Mouse (Mus musculus) left cerebral cortex, adult 2 months (tissue): ENCODE measurements at regions not wholly inside any gene's neighbourhood (a gene's known extent, or its start where the extent isn't known, plus 50 kb on each side); places are given as distances from the start of the nearest gene placed in this dataset.

ENCODE experiments used
- DNase-seq, 2 experiments: peaks; one replicate each; pipeline ENCODE4 v3.0.0; 2021 to 2022; ENCODE audit warnings: low spot score in 2 of 2, mixed read lengths in 1 of 2; ENCODE audit errors: extremely low spot score in 1 of 2
- H3K27ac ChIP-seq: fragments of 200-600 bp; 2 replicates; pipeline ENCODE4 v1.8.1; 2022
- H3K4me3 ChIP-seq: fragments of 200-600 bp; 2 replicates; pipeline ENCODE4 v1.8.1; 2022
- CTCF ChIP-seq: fragments of 200-600 bp; IDR thresholded peaks from 2 replicates; pipeline ENCODE4 v1.8.1; 2022; ENCODE audit warnings: antibody characterized with exemption, mild to moderate bottlenecking, moderate library complexity
- intact Hi-C: fragments of 180-260 bp; cut with DNase I; formaldehyde crosslinking; loops from one replicate; pipeline ENCODE4 v1.15.1; 2025

GRCm38 (mm10) chr1:75877209-75877608, 331.1 kb downstream of the Slc4a3 start:
- intact Hi-C loops: loop anchor here (10.0 kb wide), 1 partner anchor 548 kb away; no protein-coding TSS in a partner anchor
- TF ChIP-seq CTCF: no peak
- DNase-seq: peak in 1 of 2 experiments; percentile 50
- peak overlapping the region; percentile 89 for H3K27ac ChIP-seq
- H3K4me3 ChIP-seq: no peak overlapping the region

- Histone ChIP-seq H3K27ac (no peak overlapping the region), H3K4me3 (no peak overlapping the region)
- DNase-seq: no peak
- intact Hi-C loops: no loop called here
- no peak for TF ChIP-seq CTCF
Measured at GRCm38 (mm10) chr1:75885632-75886031, 339.6 kb downstream of the Slc4a3 start.

- no peak for DNase-seq
- Histone ChIP-seq H3K4me3 (no peak overlapping the region), H3K27ac (no peak overlapping the region)
- no peak; the same call in 1 of the 2 replicates for TF ChIP-seq CTCF
- intact Hi-C loops: no loop called here
Measured at GRCm38 (mm10) chr1:75888499-75889208, 342.6 kb downstream of the Slc4a3 start.

- intact Hi-C loops: no loop called here
- no peak for DNase-seq
- Histone ChIP-seq H3K27ac (no peak overlapping the region), H3K4me3 (no peak overlapping the region)
- no peak for TF ChIP-seq CTCF
Measured at GRCm38 (mm10) chr1:75889847-75890591, 344.0 kb downstream of the Slc4a3 start.

GRCm38 (mm10) chr1:75890636-75891276, 344.7 kb downstream of the Slc4a3 start:
- DNase-seq: no peak
- Histone ChIP-seq H3K27ac (no peak overlapping the region), H3K4me3 (no peak overlapping the region)
- intact Hi-C loops: no loop called here
- TF ChIP-seq CTCF: no peak

- intact Hi-C loops: no loop called here
- no peak for TF ChIP-seq CTCF
- Histone ChIP-seq H3K27ac (peak overlapping the region; percentile 53; the same call in 1 of the 2 replicates), H3K4me3 (no peak overlapping the region)
- no peak for DNase-seq
Measured at GRCm38 (mm10) chr1:75895550-75895949, 349.5 kb downstream of the Slc4a3 start.

GRCm38 (mm10) chr1:75901146-75901545, 355.1 kb downstream of the Slc4a3 start:
- no peak overlapping the region for H3K27ac ChIP-seq
- intact Hi-C loops: no loop called here
- no peak overlapping the region for H3K4me3 ChIP-seq
- no peak for DNase-seq
- TF ChIP-seq CTCF: no peak

GRCm38 (mm10) chr1:75905699-75906470, 359.8 kb downstream of the Slc4a3 start:
- intact Hi-C loops: no loop called here
- DNase-seq: no peak
- no peak overlapping the region for H3K4me3 ChIP-seq
- no peak for TF ChIP-seq CTCF
- H3K27ac ChIP-seq: no peak overlapping the region

- intact Hi-C loops: no loop called here
- no peak for DNase-seq
- no peak for TF ChIP-seq CTCF
- H3K4me3 ChIP-seq: no peak overlapping the region
- no peak overlapping the region for H3K27ac ChIP-seq
Measured at GRCm38 (mm10) chr1:75915311-75915710, 369.2 kb downstream of the Slc4a3 start.

- intact Hi-C loops: no loop called here
- Histone ChIP-seq H3K4me3 (no peak overlapping the region), H3K27ac (no peak overlapping the region)
- no peak for TF ChIP-seq CTCF
- DNase-seq: no peak
Measured at GRCm38 (mm10) chr1:75916181-75916580, 370.1 kb downstream of the Slc4a3 start.

GRCm38 (mm10) chr1:75919134-75919533, 373.1 kb downstream of the Slc4a3 start:
- intact Hi-C loops: no loop called here
- H3K27ac ChIP-seq: no peak overlapping the region
- H3K4me3 ChIP-seq: no peak overlapping the region
- no peak for TF ChIP-seq CTCF
- DNase-seq: no peak
